Mouse (Mus musculus): Measurements from ENCODE around the gene Pde7b. TPM values are rescaled to one million over a fixed set of nuclear protein-coding genes. Genes with fewer than 3 reads are reported as not detected.

Pde7b gene
- total and polyA plus RNA-seq, 3 experiments: 11.7 to 57.0 (median 53.1) TPM

GRCm38 (mm10) chr10:20547951-20548551, 176.8 kb downstream of the Pde7b start:
- H3K36me3 ChIP-seq (ENCODE audit: control insufficient read depth, insufficient read depth, low read length): peaks cover 8% of the 10 kb centered on the region
- peaks cover 17% of the 10 kb centered on the region for H3K4me1 ChIP-seq (ENCODE audit: control insufficient read depth, insufficient read depth, low read length)
- TF ChIP-seq POLR2A (IDR thresholded peaks at IDR 0.05; ENCODE audit: insufficient read depth, low read depth, low read length) (0 out of 2 replicates have a peak, but pooled peaks have one; percentile 19), CTCF (IDR thresholded peaks at IDR 0.05) (peak; percentile 63), EP300 (IDR thresholded peaks at IDR 0.05; ENCODE audit: insufficient read depth, low read depth, low read length) (no peak)
- intact Hi-C loops (cut with DNase I): loop anchor here (2.0 kb wide), 2 partner anchors 13 to 61 kb away; no protein-coding TSS in a partner anchor
- peak overlapping the region; percentile 86 for H3K27ac ChIP-seq
- H3K9ac ChIP-seq (ENCODE audit: low read depth, low read length): peak overlapping the region; percentile 85
- WGBS: 5% methylated on average over 19 of the region's 19 CpGs
- peak overlapping the region; percentile 48 for H3K4me3 ChIP-seq
- DNase-seq: peak; percentile 63 to 73
- H3K27me3 ChIP-seq (ENCODE audit: control insufficient read depth, insufficient read depth, low read length): no peaks in the 10 kb centered on the region
- no peaks in the 10 kb centered on the region for H3K79me2 ChIP-seq (replicated peaks; ENCODE audit: control insufficient read depth, insufficient read depth, low read length)

- WGBS: 76% methylated on average over 3 of the region's 3 CpGs
- TF ChIP-seq CTCF (IDR thresholded peaks at IDR 0.05): no peak
- TF ChIP-seq POLR2A (IDR thresholded peaks at IDR 0.05; ENCODE audit: insufficient read depth, low read depth, low read length): no peak
- TF ChIP-seq EP300 (IDR thresholded peaks at IDR 0.05; ENCODE audit: insufficient read depth, low read depth, low read length): no peak
- intact Hi-C loops (cut with DNase I): no loop called here
Measured at GRCm38 (mm10) chr10:20543121-20543520, 181.8 kb downstream of the Pde7b start.

GRCm38 (mm10) chr10:20533811-20534210, 191.1 kb downstream of the Pde7b start:
- no peak for TF ChIP-seq EP300 (IDR thresholded peaks at IDR 0.05; ENCODE audit: insufficient read depth, low read depth, low read length)
- no peak for TF ChIP-seq POLR2A (IDR thresholded peaks at IDR 0.05; ENCODE audit: insufficient read depth, low read depth, low read length)
- no peak for TF ChIP-seq CTCF (IDR thresholded peaks at IDR 0.05)
- intact Hi-C loops (cut with DNase I): loop anchor here (2.0 kb wide), 1 partner anchor 15 kb away; no protein-coding TSS in a partner anchor
- Histone ChIP-seq H3K4me3 (no peak overlapping the region), H3K36me3 (ENCODE audit: control insufficient read depth, insufficient read depth, low read length) (peaks cover 7% of the 10 kb centered on the region), H3K27ac (peak overlapping the region; percentile 50), H3K79me2 (replicated peaks; ENCODE audit: control insufficient read depth, insufficient read depth, low read length) (no peaks in the 10 kb centered on the region; the same call in 1 of the 2 replicates), H3K9ac (ENCODE audit: low read depth, low read length) (no peak overlapping the region), H3K27me3 (ENCODE audit: control insufficient read depth, insufficient read depth, low read length) (no peaks in the 10 kb centered on the region), H3K4me1 (ENCODE audit: control insufficient read depth, insufficient read depth, low read length) (peaks cover 7% of the 10 kb centered on the region)
- no peak for DNase-seq
- WGBS: 14% methylated on average over 5 of the region's 5 CpGs

More at GRCm38 (mm10) chr10:20543121-20543520, 181.8 kb downstream of the Pde7b start:
- H3K9ac ChIP-seq (ENCODE audit: low read depth, low read length): no peak overlapping the region
- no peaks in the 10 kb centered on the region for H3K79me2 ChIP-seq (replicated peaks; ENCODE audit: control insufficient read depth, insufficient read depth, low read length)
- H3K27ac ChIP-seq: no peak overlapping the region
- no peak for DNase-seq
- H3K4me1 ChIP-seq (ENCODE audit: control insufficient read depth, insufficient read depth, low read length): peaks cover 11% of the 10 kb centered on the region
- H3K4me3 ChIP-seq: no peak overlapping the region
- H3K27me3 ChIP-seq (ENCODE audit: control insufficient read depth, insufficient read depth, low read length): no peaks in the 10 kb centered on the region
- H3K36me3 ChIP-seq (ENCODE audit: control insufficient read depth, insufficient read depth, low read length): peaks cover 2% of the 10 kb centered on the region

GRCm38 (mm10) chr10:20531921-20532320, 193.0 kb downstream of the Pde7b start:
- TF ChIP-seq EP300 (IDR thresholded peaks at IDR 0.05; ENCODE audit: insufficient read depth, low read depth, low read length) (no peak), POLR2A (IDR thresholded peaks at IDR 0.05; ENCODE audit: insufficient read depth, low read depth, low read length) (no peak), CTCF (IDR thresholded peaks at IDR 0.05) (no peak)
- intact Hi-C loops (cut with DNase I): no loop called here
- Histone ChIP-seq H3K36me3 (ENCODE audit: control insufficient read depth, insufficient read depth, low read length) (peaks cover 7% of the 10 kb centered on the region), H3K27ac (no peak overlapping the region), H3K4me3 (no peak overlapping the region), H3K79me2 (replicated peaks; ENCODE audit: control insufficient read depth, insufficient read depth, low read length) (no peaks in the 10 kb centered on the region; the same call in 1 of the 2 replicates), H3K4me1 (ENCODE audit: control insufficient read depth, insufficient read depth, low read length) (peaks cover 9% of the 10 kb centered on the region), H3K27me3 (ENCODE audit: control insufficient read depth, insufficient read depth, low read length) (no peaks in the 10 kb centered on the region), H3K9ac (ENCODE audit: low read depth, low read length) (no peak overlapping the region)
- no peak for DNase-seq
- WGBS: 87% methylated on average over 5 of the region's 5 CpGs

GRCm38 (mm10) chr10:20528544-20529411, 196.1 kb downstream of the Pde7b start:
- peaks cover 5% of the 10 kb centered on the region for H3K36me3 ChIP-seq (ENCODE audit: control insufficient read depth, insufficient read depth, low read length)
- intact Hi-C loops (cut with DNase I): no loop called here
- no peaks in the 10 kb centered on the region for H3K27me3 ChIP-seq (ENCODE audit: control insufficient read depth, insufficient read depth, low read length)
- H3K79me2 ChIP-seq (replicated peaks; ENCODE audit: control insufficient read depth, insufficient read depth, low read length): no peaks in the 10 kb centered on the region; the same call in 1 of the 2 replicates
- no peak for TF ChIP-seq POLR2A (IDR thresholded peaks at IDR 0.05; ENCODE audit: insufficient read depth, low read depth, low read length)
- TF ChIP-seq CTCF (IDR thresholded peaks at IDR 0.05): no peak
- no peak for TF ChIP-seq EP300 (IDR thresholded peaks at IDR 0.05; ENCODE audit: insufficient read depth, low read depth, low read length)
- H3K4me1 ChIP-seq (ENCODE audit: control insufficient read depth, insufficient read depth, low read length): peaks cover 3% of the 10 kb centered on the region
- H3K4me3 ChIP-seq: no peak overlapping the region
- DNase-seq: no peak
- H3K27ac ChIP-seq: no peak overlapping the region
- 91% methylated on average over 20 of the region's 20 CpGs for WGBS
- no peak overlapping the region for H3K9ac ChIP-seq (ENCODE audit: low read depth, low read length)
